Mouse (Mus musculus) intestine, postnatal 0 days (tissue): ENCODE measurements around the gene Mrpl38. TPM values are rescaled to one million over a fixed set of nuclear protein-coding genes. Genes with fewer than 3 reads are reported as not detected.
A peak's percentile ranks its signal among the peaks of the same experiment; 100 is the strongest.

Source experiments
- ATAC-seq: fragments of 200-750 bp; cut with Nextera tagmentation; 2 replicates; pipeline ENCODE4 v1.8.0; 2017; ENCODE audit warnings: mild to moderate bottlenecking, moderate TSS enrichment, moderate library complexity
- H3K27ac ChIP-seq: fragments of 300-500 bp; sonication (generic); 2 replicates; pipeline ENCODE4 v1.5.1; 2014; ENCODE audit warnings: mild to moderate bottlenecking, low read depth, low read length, moderate library complexity
- H3K27me3 ChIP-seq: fragments of 300-500 bp; sonication (generic); replicated peaks from 2 replicates; pipeline ENCODE4 v1.6.1; 2014; ENCODE audit warnings: low read length, mixed read lengths; ENCODE audit not compliant: control insufficient read depth, insufficient read depth
- H3K36me3 ChIP-seq: fragments of 300-500 bp; sonication (generic); 2 replicates; pipeline ENCODE4 v1.6.1; 2014; ENCODE audit warnings: mild to moderate bottlenecking, moderate library complexity; ENCODE audit not compliant: control insufficient read depth, insufficient read depth
- H3K4me1 ChIP-seq: fragments of 300-500 bp; sonication (generic); replicated peaks from 2 replicates; pipeline ENCODE4 v1.6.1; 2014; ENCODE audit warnings: antibody characterized with exemption, low read length, mixed read lengths; ENCODE audit not compliant: control insufficient read depth, insufficient read depth
- H3K4me2 ChIP-seq: fragments of 300-500 bp; sonication (generic); replicated peaks from 2 replicates; pipeline ENCODE4 v1.6.1; 2014; ENCODE audit warnings: low read depth, mild to moderate bottlenecking, moderate library complexity
- H3K4me3 ChIP-seq: fragments of 300-500 bp; sonication (generic); 2 replicates; pipeline ENCODE4 v1.5.1; 2014; ENCODE audit warnings: low read depth, low read length
- H3K9ac ChIP-seq: fragments of 300-500 bp; sonication (generic); 2 replicates; pipeline ENCODE4 v1.6.1; 2014; ENCODE audit warnings: mild to moderate bottlenecking, low read depth, low read length
- H3K9me3 ChIP-seq: fragments of 300-500 bp; sonication (generic); 2 replicates; pipeline ENCODE4 v1.6.1; 2016; ENCODE audit warnings: mixed run types; ENCODE audit not compliant: control insufficient read depth
- CTCF ChIP-seq: sonication (generic); IDR thresholded peaks from 2 replicates; pipeline ENCODE4 v1.5.1; 2016; ENCODE audit warnings: low read depth, mild to moderate bottlenecking, control low read depth, antibody characterized with exemption, moderate library complexity
- WGBS: fragments of 180-500 bp; shearing (Covaris S2); extraction: QIAGEN DNeasy Blood & Tissue Kit; methylation state at CpG from one replicate; pipeline ENCODE4 v1.1.7; 2014; 5-methylcytosine and 5-hydroxymethylcytosine counted together
- polyA plus RNA-seq: library from polyadenylated mRNA; unstranded; fragments of >200 nt; fragmentation: Nextera tagmentation; extraction: Ambion mirVana; gene quantifications from 2 replicates; pipeline ENCODE4 v1.2.1, GENCODE M21; 2015

The Mrpl38 gene
- polyA plus RNA-seq, 1 experiment from 2014 or later, result 35.6 TPM

GRCm38 (mm10) chr11:116108464-116109137 is 30.1 kb downstream of the Mrpl38 start:
- Histone ChIP-seq H3K4me1 (peaks cover 19% of the 10 kb centered on the region; the same call in 1 of the 2 replicates), H3K4me3 (peak overlapping the region; percentile 59), H3K9me3 (no peaks in the 10 kb centered on the region), H3K27ac (no peak overlapping the region), H3K4me2 (peak overlapping the region; percentile 75), H3K27me3 (peaks cover 28% of the 10 kb centered on the region), H3K36me3 (no peaks in the 10 kb centered on the region), H3K9ac (0 out of 2 replicates have a peak overlapping the region, but pooled peaks have one; percentile 7)
- 14% methylated on average over 23 of the region's 23 CpGs for WGBS
- no peak for TF ChIP-seq CTCF
- ATAC-seq, result no peak

GRCm38 (mm10) chr11:116107777-116108285 is 30.8 kb downstream of the Mrpl38 start:
- peak overlapping the region; percentile 75 for H3K4me2 ChIP-seq
- H3K9me3 ChIP-seq, result no peaks in the 10 kb centered on the region
- H3K4me3 ChIP-seq, result peak overlapping the region; percentile 59
- peak; percentile 12; the same call in 1 of the 2 replicates for ATAC-seq
- H3K36me3 ChIP-seq, result no peaks in the 10 kb centered on the region
- H3K27me3 ChIP-seq, result peaks cover 28% of the 10 kb centered on the region
- TF ChIP-seq CTCF, result no peak
- peaks cover 20% of the 10 kb centered on the region; the same call in 1 of the 2 replicates for H3K4me1 ChIP-seq
- WGBS, result 29% methylated on average over 19 of the region's 19 CpGs
- H3K9ac ChIP-seq, result no peak overlapping the region
- H3K27ac ChIP-seq, result no peak overlapping the region

GRCm38 (mm10) chr11:116106963-116107776 is 31.5 kb downstream of the Mrpl38 start:
- H3K27ac ChIP-seq, result no peak overlapping the region
- TF ChIP-seq CTCF, result peak; percentile 44
- no peak overlapping the region for H3K9ac ChIP-seq
- H3K9me3 ChIP-seq, result no peaks in the 10 kb centered on the region
- H3K4me1 ChIP-seq, result peaks cover 22% of the 10 kb centered on the region
- WGBS, result 54% methylated on average over 14 of the region's 14 CpGs
- peak overlapping the region; percentile 59 for H3K4me3 ChIP-seq
- H3K36me3 ChIP-seq, result no peaks in the 10 kb centered on the region
- peak overlapping the region; percentile 75 for H3K4me2 ChIP-seq
- H3K27me3 ChIP-seq, result peaks cover 28% of the 10 kb centered on the region
- ATAC-seq, result no peak

GRCm38 (mm10) chr11:116106154-116106962 is 32.3 kb downstream of the Mrpl38 start:
- WGBS, result 37% methylated on average over 32 of the region's 32 CpGs
- no peak for ATAC-seq

GRCm38 (mm10) chr11:116105065-116105464 is 33.6 kb downstream of the Mrpl38 start:
- Histone ChIP-seq H3K27me3 (peaks cover 24% of the 10 kb centered on the region), H3K9me3 (no peaks in the 10 kb centered on the region), H3K9ac (no peak overlapping the region), H3K27ac (no peak overlapping the region), H3K36me3 (no peaks in the 10 kb centered on the region), H3K4me1 (peaks cover 37% of the 10 kb centered on the region), H3K4me3 (no peak overlapping the region), H3K4me2 (no peak overlapping the region)
- WGBS, result 96% methylated on average over 2 of the region's 2 CpGs
- no peak for TF ChIP-seq CTCF
- no peak for ATAC-seq

More at GRCm38 (mm10) chr11:116106154-116106962, 32.3 kb downstream of the Mrpl38 start:
- no peak overlapping the region for H3K4me3 ChIP-seq
- H3K27ac ChIP-seq, result no peak overlapping the region
- H3K36me3 ChIP-seq, result no peaks in the 10 kb centered on the region
- peaks cover 28% of the 10 kb centered on the region for H3K27me3 ChIP-seq
- no peak for TF ChIP-seq CTCF
- H3K4me1 ChIP-seq, result peaks cover 29% of the 10 kb centered on the region
- H3K9ac ChIP-seq, result no peak overlapping the region
- peak overlapping the region; percentile 75 for H3K4me2 ChIP-seq
- H3K9me3 ChIP-seq, result no peaks in the 10 kb centered on the region
